Mouse (Mus musculus) cerebellum, adult 2 months (tissue): ENCODE data around the gene Hmga1. TPM values are rescaled to one million over a fixed set of nuclear protein-coding genes. Genes with fewer than 3 reads are reported as not detected.

Experiments used
- DNase-seq, 2 experiments: peaks; one replicate each; pipeline ENCODE4 v3.0.0; 2021
- H3K27ac ChIP-seq: fragments of 200-500 bp; 2 replicates; pipeline ENCODE4 v1.5.1; 2012; ENCODE audit warnings: low read length, control low read depth, inconsistent platforms; ENCODE audit not compliant: insufficient read depth
- H3K27me3 ChIP-seq: fragments of 200-500 bp; 2 replicates; pipeline ENCODE4 v1.6.1; 2012; ENCODE audit warnings: inconsistent platforms, mild to moderate bottlenecking, low read length, moderate library complexity; ENCODE audit not compliant: control insufficient read depth, insufficient read depth
- H3K4me1 ChIP-seq: fragments of 200-500 bp; 2 replicates; pipeline ENCODE4 v1.6.1; 2011; ENCODE audit warnings: low read length; ENCODE audit not compliant: control insufficient read depth, insufficient read depth
- H3K4me3 ChIP-seq: fragments of 200-500 bp; replicated peaks from 2 replicates; pipeline ENCODE3; 2011; ENCODE audit warnings: mild to moderate bottlenecking, low read depth, low read length, control low read depth; ENCODE audit not compliant: insufficient read depth
- CTCF ChIP-seq: fragments of 200-500 bp; IDR thresholded peaks from 2 replicates; pipeline ENCODE4 v1.5.1; 2011; ENCODE audit warnings: low read depth, mild to moderate bottlenecking, control low read depth, low read length, moderate library complexity, borderline replicate concordance; ENCODE audit not compliant: insufficient read depth
- POLR2A ChIP-seq: fragments of 200-500 bp; IDR thresholded peaks from 2 replicates; pipeline ENCODE4 v1.6.1; 2011; ENCODE audit warnings: low read length, control low read depth, borderline replicate concordance; ENCODE audit not compliant: insufficient read depth
- WGBS: fragments of 180-500 bp; shearing (Covaris S2); methylation state at CpG from one replicate; pipeline ENCODE4 v1.1.7; 2018; 5-methylcytosine and 5-hydroxymethylcytosine counted together
- polyA plus RNA-seq: library from polyadenylated mRNA; depleted of rRNA; stranded (reverse); fragments of >200 nt; gene quantifications from 2 replicates; pipeline ENCODE4 v1.2.3, GENCODE M21; 2012

The Hmga1 gene
- polyA plus RNA-seq, 1 experiment, result 133 TPM

DNA sequence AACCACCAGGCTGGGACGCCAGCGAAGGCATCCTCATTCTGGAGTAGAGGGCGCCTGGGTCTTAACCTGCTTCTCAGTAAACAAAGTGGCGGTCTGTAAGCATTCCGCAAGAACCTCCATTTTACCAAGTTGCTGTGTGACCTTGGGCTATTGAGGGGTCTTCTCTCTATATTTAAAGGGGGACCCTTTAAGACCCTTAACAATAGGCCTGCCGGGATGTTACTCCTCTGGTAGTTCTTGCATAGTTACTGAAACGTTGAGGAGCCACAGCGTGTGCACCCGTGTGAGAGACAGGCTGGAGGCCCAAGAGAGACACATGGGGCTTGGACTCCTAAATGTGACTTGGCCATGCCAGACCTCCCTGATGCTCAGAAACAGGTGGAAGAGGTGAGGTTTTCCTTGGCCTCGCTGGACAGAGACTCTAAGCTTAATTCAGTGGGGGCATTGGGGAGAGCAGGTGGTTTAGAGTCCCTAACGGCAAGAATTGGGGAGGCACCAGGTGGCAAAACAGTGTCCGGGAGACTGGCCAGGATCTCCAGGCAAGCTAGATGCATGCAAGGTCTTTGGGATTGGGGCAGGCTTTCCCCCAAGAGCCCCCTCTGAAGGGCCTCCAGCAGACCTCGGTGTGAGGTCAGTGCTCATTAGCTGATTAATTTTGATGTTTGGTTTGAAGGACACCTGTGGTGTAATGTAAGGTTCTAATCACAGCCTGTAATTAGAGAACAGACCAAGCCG lies 1.8 kb downstream of the Hmga1 start:
- Histone ChIP-seq H3K4me1 (peaks cover 15% of the 10 kb centered on the region), H3K27me3 (no peaks in the 10 kb centered on the region), H3K4me3 (peak overlapping the region; percentile 85), H3K27ac (peak overlapping the region; percentile 80)
- WGBS, result 6% methylated on average over 14 of the region's 14 CpGs
- DNase-seq, result peak; percentile 75 to 77
- TF ChIP-seq POLR2A, result no peak
- TF ChIP-seq CTCF, result no peak

DNA sequence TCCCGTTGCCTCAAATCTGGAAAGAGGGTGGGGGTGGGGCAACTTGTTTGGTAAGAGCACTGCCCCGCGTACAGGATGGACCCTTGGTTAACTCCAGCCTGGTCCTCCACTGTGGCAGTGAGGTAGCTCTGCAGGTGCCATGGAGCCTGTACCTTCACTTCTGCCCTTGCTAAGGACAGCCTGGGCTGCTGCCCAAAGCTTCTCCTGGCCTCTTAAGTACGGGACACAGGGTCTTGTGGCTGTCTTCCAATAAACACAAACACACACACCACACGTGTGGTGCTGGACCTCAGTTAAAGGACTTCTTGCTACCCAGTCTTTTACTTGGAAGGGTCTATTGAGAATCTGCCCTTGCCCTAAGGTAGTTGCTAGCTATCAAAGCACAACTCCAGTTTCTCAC lies 2.5 kb downstream of the Hmga1 start:
- H3K27me3 ChIP-seq, result no peaks in the 10 kb centered on the region
- no peak for TF ChIP-seq POLR2A
- TF ChIP-seq CTCF, result no peak
- H3K4me3 ChIP-seq, result peak overlapping the region; percentile 5
- 6% methylated on average over 5 of the region's 5 CpGs for WGBS
- DNase-seq, result no peak
- H3K4me1 ChIP-seq, result peaks cover 18% of the 10 kb centered on the region
- H3K27ac ChIP-seq, result no peak overlapping the region

DNA sequence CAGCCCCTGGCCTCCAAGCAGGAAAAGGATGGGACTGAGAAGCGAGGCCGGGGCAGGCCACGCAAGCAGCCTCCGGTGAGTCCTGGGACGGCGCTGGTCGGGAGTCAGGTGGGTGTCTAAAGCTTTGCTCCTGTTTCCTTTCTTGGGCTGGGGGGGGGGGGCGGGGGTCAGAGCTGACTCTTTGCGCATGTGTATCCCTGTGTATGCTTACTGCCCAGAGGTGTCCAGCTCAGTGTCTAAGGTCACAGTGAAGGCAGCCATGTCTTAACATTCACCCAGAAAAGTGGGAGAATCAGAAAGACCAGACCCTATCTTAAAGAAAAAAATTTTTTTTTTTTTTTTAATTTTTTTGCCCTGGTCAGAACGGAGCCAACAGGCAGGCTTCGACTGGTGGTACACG lies 3.3 kb downstream of the Hmga1 start:
- H3K27me3 ChIP-seq, result no peaks in the 10 kb centered on the region
- no peak for TF ChIP-seq POLR2A
- TF ChIP-seq CTCF, result no peak
- H3K4me1 ChIP-seq, result peaks cover 24% of the 10 kb centered on the region
- no peak overlapping the region for H3K4me3 ChIP-seq
- WGBS, result 72% methylated on average over 12 of the region's 12 CpGs
- no peak overlapping the region for H3K27ac ChIP-seq
- no peak for DNase-seq

DNA sequence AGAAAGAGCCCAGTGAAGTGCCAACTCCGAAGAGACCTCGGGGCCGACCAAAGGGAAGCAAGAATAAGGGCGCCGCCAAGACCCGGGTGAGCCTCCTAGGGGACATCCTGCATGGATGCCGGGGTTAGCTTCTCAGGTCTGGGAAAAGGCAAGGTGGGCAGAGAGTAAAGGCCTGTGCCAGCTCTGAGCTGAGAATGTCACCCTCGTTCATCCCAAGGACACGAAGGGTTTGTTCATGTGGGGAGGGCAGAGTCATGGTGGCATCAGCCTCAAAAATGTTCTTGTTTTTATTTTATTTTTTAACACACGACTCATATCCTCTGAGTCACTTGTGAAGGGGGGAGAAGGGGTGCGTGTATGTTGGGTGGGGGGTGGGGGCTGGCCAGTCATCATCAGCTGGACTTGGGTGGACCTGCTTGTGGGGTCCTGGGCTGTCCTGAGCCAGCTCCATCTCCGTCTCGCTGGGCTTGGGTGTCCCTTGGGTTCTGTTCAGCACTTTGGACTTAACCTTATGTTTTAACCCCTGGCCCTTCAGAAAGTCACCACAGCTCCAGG lies 4.7 kb downstream of the Hmga1 start:
- 64% methylated on average over 13 of the region's 13 CpGs for WGBS
- Histone ChIP-seq H3K27ac (no peak overlapping the region), H3K27me3 (no peaks in the 10 kb centered on the region), H3K4me1 (peaks cover 27% of the 10 kb centered on the region), H3K4me3 (no peak overlapping the region)
- DNase-seq, result no peak
- TF ChIP-seq POLR2A, result no peak
- no peak for TF ChIP-seq CTCF

DNA sequence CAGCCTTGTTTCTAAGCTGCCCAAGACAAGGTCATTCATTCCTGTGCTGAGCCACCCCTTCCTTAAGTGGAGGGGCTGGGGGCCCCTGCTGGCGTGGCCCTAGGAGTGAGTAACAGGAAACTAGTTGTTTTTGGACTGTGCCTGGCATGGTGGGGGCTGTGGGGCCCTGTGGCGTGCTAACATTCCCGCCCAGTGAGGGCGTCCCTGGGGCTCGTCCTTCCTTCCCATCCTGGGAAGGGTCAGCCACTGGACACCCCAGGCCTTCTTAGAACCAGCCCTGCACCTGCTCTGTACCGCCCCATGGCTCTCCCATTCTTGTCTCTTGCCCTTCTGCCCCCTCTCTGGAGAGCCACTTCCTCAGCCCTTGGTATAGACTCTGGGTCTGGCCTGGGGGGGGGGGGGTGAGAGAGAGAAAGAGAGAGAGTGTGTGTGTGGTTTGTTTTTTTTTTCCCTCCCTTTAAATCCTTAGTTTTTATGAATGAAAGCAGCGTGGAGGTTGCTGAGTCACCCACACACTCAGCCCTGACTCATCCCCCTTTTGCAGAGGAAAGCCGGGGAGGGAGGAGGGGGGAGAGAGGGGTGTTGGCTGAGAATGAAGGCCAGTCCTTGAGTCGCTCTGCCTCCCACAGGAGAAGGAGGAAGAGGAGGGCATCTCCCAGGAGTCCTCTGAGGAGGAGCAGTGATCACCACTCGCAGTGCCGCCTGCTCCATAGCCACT lies 5.7 kb downstream of the Hmga1 start:
- WGBS, result 59% methylated on average over 9 of the region's 11 CpGs
- TF ChIP-seq POLR2A (no peak), CTCF (no peak)
- Histone ChIP-seq H3K4me3 (no peak overlapping the region), H3K4me1 (peaks cover 32% of the 10 kb centered on the region), H3K27ac (no peak overlapping the region), H3K27me3 (no peaks in the 10 kb centered on the region)
- peak in 1 of 2 experiments; percentile 62 for DNase-seq

DNA sequence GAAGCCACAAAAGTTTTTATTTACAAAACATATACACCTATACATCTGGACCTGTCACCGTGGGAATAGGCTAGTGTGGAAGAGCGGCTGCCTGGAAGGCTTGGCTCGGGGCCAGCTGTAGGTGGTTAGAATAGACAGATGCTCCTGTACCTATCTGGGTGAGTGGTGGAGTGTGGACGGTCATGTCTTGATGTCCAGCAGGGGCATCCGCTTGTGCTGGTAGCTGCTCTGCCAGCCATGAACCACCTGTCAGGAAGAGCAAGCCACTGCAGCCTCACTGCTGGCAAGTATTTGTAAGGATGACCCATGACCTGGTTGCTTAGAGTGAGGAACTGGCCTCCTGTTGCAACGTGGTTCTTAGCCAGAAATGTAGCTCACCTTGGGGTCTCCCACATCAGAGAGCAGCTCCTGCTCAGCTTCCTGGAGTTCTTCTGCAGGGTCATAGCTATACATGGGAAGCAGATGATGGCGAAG lies 7.5 kb downstream of the Hmga1 start:
- Histone ChIP-seq H3K4me3 (no peak overlapping the region), H3K27ac (no peak overlapping the region; the same call in 1 of the 2 replicates), H3K4me1 (peaks cover 35% of the 10 kb centered on the region), H3K27me3 (no peaks in the 10 kb centered on the region)
- DNase-seq, result peak; percentile 53 to 55
- TF ChIP-seq CTCF (no peak; the same call in 1 of the 2 replicates), POLR2A (no peak)
- 23% methylated on average over 7 of the region's 7 CpGs for WGBS

DNA sequence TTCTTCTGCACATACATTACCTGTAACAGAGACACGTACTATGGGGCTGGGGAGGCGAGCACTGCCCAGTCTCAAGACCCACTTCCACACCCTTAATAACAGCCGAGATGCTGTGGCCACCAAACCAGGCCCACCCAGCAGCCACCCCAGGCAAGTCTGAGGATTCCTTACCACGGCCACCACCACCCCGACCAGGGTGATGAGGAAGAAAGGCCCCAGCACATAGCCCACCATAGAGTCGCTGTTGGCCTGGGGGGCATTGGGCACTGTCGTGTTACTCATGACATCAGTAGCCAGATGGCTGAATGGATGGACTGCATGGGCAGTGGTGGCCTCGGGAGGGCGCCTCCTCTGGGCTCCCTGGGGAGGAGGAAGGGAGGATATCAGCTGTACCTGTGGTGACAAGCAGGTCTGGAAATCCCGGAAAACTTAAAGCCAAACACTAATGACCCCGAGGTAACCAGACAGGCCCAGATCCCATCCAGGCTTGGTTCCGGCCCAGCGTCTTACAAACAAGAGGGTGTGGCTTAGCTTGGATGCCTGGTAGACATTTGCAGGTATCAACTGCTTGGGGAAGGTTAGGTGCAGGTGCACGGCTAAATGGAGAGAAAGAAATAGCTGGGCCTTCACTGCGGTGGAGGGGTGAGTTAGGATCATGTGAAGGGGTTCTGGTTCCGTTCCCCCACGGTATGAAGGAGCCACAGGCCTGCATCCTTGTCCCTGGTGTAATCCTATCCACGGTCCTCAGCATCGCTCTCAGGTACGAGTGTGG lies 8.3 kb downstream of the Hmga1 start:
- DNase-seq, result peak; percentile 58 to 67
- peaks cover 29% of the 10 kb centered on the region for H3K4me1 ChIP-seq
- H3K27ac ChIP-seq, result peak overlapping the region; percentile 60
- no peaks in the 10 kb centered on the region for H3K27me3 ChIP-seq
- 14% methylated on average over 20 of the region's 20 CpGs for WGBS
- TF ChIP-seq CTCF (no peak), POLR2A (no peak)
- peak overlapping the region; percentile 61 for H3K4me3 ChIP-seq
